Mouse (Mus musculus) embryonic facial prominence, embryonic 14.5 days (tissue): ENCODE results near the gene Trak2. TPM values are rescaled to one million over a fixed set of nuclear protein-coding genes. Genes with fewer than 3 reads are reported as not detected.
"Not testable (repeated sequence)": the region's sequence is repeated elsewhere in the genome, so short reads cannot be mapped to it uniquely, and the experiment has no call there.

Source experiments
- ATAC-seq: fragments of 200-750 bp; cut with Nextera tagmentation; 2 replicates; pipeline ENCODE4 v1.8.0; 2017; ENCODE audit warnings: low read depth, moderate number of reproducible peaks, moderate TSS enrichment
- DNase-seq: peaks from one replicate; pipeline ENCODE4 v3.0.0-alpha.2; 2015; ENCODE audit warnings: low spot score
- H3K27ac ChIP-seq: fragments of 300-500 bp; sonication (generic); replicated peaks from 2 replicates; pipeline ENCODE4 v1.5.1; 2014; ENCODE audit warnings: low read depth, mild to moderate bottlenecking, low read length, moderate library complexity
- H3K27me3 ChIP-seq: fragments of 300-500 bp; sonication (generic); replicated peaks from 2 replicates; pipeline ENCODE4 v1.6.1; 2014; ENCODE audit warnings: low read length; ENCODE audit not compliant: control insufficient read depth, insufficient read depth
- H3K36me3 ChIP-seq: fragments of 300-500 bp; sonication (generic); 2 replicates; pipeline ENCODE4 v1.6.1; 2014; ENCODE audit warnings: low read length, mixed read lengths; ENCODE audit not compliant: control insufficient read depth, insufficient read depth
- H3K4me1 ChIP-seq: fragments of 300-500 bp; sonication (generic); 2 replicates; pipeline ENCODE4 v1.6.1; 2014; ENCODE audit warnings: antibody characterized with exemption, low read length; ENCODE audit not compliant: control insufficient read depth, insufficient read depth
- H3K4me2 ChIP-seq: fragments of 300-500 bp; sonication (generic); 2 replicates; pipeline ENCODE4 v1.6.1; 2014; ENCODE audit warnings: low read depth, mild to moderate bottlenecking, low read length, moderate library complexity, mixed read lengths
- H3K4me3 ChIP-seq: fragments of 300-500 bp; sonication (generic); 2 replicates; pipeline ENCODE4 v1.5.1; 2014; ENCODE audit warnings: low read depth, mild to moderate bottlenecking, low read length
- H3K9ac ChIP-seq: fragments of 300-500 bp; sonication (generic); 2 replicates; pipeline ENCODE4 v1.6.1; 2014; ENCODE audit warnings: low read depth, mild to moderate bottlenecking, low read length, moderate library complexity, mixed read lengths
- H3K9me3 ChIP-seq: fragments of 300-500 bp; sonication (generic); 2 replicates; pipeline ENCODE4 v1.6.1; 2016; ENCODE audit warnings: low read length; ENCODE audit not compliant: control insufficient read depth
- WGBS: fragments of 180-500 bp; shearing (Covaris S2); extraction: QIAGEN DNeasy Blood & Tissue Kit; methylation state at CpG from one replicate; pipeline ENCODE4 v1.1.7; 2014; 5-methylcytosine and 5-hydroxymethylcytosine counted together
- polyA plus RNA-seq: library from polyadenylated mRNA; unstranded; fragments of >200 nt; fragmentation: Nextera tagmentation; extraction: Ambion mirVana; gene quantifications from 2 replicates; pipeline ENCODE4 v1.2.1, GENCODE M21; 2014

The Trak2 gene
- polyA plus RNA-seq, 1 experiment from 2014 or later = 13.4 TPM

DNA sequence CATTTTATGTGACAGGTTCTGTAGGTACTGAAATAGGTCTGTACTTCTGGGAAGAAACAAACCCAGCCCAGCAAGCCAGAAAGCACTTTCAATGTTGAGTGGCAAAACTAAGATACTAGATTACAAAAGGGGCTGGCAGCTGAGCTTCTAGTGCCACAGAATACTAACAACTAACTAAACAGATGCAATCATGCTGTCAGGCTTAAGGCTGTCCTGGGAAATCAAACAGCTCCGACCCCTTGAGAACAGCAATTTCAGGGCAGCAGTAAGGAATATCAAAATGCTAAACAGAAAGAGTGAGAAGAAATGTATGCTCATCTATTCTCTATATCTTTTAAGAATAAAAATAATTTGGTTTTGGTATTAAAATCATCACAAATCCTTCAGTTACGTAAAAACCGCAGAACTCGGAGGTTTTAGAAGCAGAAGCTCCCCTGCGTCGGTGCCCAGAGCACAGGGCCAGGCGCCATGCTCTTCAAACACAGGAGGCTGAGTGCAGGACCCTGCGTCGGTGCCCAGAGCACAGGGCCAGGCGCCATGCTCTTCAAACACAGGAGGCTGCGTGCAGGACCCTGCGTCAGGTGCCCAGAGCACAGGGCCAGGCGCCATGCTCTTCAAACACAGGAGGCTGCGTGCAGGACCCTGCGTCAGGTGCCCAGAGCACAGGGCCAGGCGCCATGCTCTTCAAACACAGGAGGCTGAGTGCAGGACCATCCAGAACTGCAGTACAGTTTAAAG lies 14.3 kb downstream of the Trak2 start:
- H3K4me2 ChIP-seq, H3K27me3 ChIP-seq, H3K9ac ChIP-seq, H3K9me3 ChIP-seq, H3K36me3 ChIP-seq, ATAC-seq, H3K27ac ChIP-seq, DNase-seq, H3K4me3 ChIP-seq: not testable (repeated sequence)
- peaks cover 23% of the 10 kb centered on the region for H3K4me1 ChIP-seq
- whole genome bisulfite sequencing = 81% methylated on average over 16 of the region's 16 CpGs

DNA sequence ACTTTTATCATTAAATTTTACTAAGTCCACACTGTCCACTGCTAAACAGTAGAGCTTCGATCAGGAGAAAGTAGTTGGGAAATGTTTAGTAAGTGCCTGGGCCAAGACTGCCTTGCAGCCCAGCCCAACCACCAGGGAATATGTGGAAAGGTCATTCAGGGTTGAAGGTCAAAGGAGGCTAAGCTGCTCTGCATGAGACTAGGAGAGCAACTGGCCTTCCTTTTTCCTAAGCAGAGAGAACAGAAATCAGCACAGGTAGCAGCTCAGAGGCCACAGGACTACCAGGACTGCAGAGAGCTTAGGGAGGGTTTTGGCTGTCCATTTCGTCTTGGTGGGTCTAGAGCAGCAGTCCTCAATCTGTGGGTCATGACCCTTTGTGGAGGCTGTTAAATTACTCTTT lies 15.3 kb downstream of the Trak2 start:
- Histone ChIP-seq H3K9ac (no peak overlapping the region), H3K36me3 (no peaks in the 10 kb centered on the region), H3K4me3 (no peak overlapping the region), H3K27ac (no peak overlapping the region), H3K4me1 (peaks cover 33% of the 10 kb centered on the region), H3K9me3 (no peaks in the 10 kb centered on the region), H3K27me3 (no peaks in the 10 kb centered on the region), H3K4me2 (no peak overlapping the region)
- no peak for ATAC-seq
- DNase-seq = no peak
- 39% methylated on average over 2 of the region's 2 CpGs for WGBS

GRCm38 (mm10) chr1:58956229-58956628 lies 17.0 kb downstream of the Trak2 start:
- Histone ChIP-seq H3K4me3 (no peak overlapping the region), H3K4me1 (peaks cover 42% of the 10 kb centered on the region), H3K9me3 (no peaks in the 10 kb centered on the region), H3K27ac (no peak overlapping the region), H3K36me3 (no peaks in the 10 kb centered on the region), H3K9ac (no peak overlapping the region), H3K27me3 (no peaks in the 10 kb centered on the region), H3K4me2 (no peak overlapping the region)
- WGBS = 66% methylated on average over 9 of the region's 9 CpGs
- DNase-seq (no peak), ATAC-seq (no peak)

DNA sequence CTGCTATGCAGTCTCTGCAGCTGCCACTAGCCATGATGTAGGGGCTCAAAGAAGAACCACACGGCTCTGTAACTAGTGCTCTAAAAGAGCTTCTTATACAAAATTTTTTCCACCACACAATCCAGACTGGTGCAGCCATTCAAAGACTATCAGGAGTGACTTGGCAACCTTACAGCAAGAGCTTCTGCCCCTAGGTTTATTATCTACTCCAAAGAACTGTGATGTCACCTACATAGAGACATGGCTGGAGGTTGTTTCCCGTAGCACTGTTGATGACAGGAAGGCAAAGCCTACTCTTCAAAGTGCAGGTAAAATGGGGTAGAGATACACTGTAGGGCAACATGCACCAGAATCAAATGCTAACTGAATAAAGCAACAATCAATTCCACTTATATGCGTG lies 17.5 kb downstream of the Trak2 start:
- Histone ChIP-seq H3K9me3 (no peaks in the 10 kb centered on the region), H3K4me2 (no peak overlapping the region), H3K27me3 (no peaks in the 10 kb centered on the region), H3K9ac (no peak overlapping the region), H3K4me3 (no peak overlapping the region), H3K36me3 (no peaks in the 10 kb centered on the region), H3K4me1 (peaks cover 47% of the 10 kb centered on the region), H3K27ac (no peak overlapping the region)
- WGBS = 79% methylated on average over 3 of the region's 3 CpGs
- DNase-seq (no peak), ATAC-seq (no peak)

DNA sequence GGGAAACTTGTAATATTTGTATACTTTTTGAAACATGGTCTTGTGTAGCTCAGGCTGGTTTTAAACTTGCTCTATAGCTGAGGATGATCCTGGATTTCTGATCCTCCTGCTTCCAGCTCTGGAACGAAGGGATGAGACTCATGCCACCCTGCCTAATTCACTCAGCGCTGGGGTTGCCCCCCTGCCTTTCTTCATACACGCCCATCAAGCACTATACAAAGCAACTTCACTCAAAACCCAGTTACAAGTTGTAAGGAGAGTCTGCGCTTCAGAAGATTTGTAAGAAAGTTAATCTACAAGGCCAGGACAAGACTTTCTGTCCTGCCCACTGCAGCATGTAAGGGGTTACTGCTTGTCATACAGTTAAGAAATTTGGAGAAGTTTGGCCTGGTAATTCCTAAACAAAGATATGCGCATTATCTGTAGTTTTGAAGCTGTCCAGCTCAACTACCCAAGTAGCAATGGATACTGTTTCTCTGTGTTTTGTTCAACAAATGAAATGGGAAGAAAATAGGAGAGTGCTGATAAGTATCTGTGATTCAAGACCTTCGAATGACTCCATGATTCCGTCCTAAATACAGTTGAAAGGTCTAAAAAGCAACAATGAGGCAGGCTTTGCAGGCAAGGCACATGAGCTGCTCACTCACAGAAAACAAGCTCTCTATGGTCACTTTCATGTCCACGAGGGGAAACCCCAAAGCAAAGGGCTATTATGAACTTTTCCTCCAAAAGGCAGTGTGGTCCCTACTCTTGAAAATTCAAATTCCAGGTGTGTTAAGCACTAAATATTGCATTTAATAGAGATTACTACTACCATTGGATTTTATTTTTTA lies 18.4 kb downstream of the Trak2 start:
- H3K4me1 ChIP-seq = peaks cover 49% of the 10 kb centered on the region
- 79% methylated on average over 8 of the region's 8 CpGs for WGBS
- no peak overlapping the region for H3K4me3 ChIP-seq
- no peak for ATAC-seq
- no peak overlapping the region for H3K27ac ChIP-seq
- no peak for DNase-seq
- H3K9ac ChIP-seq = no peak overlapping the region
- no peaks in the 10 kb centered on the region for H3K27me3 ChIP-seq
- H3K4me2 ChIP-seq = no peak overlapping the region
- no peaks in the 10 kb centered on the region for H3K36me3 ChIP-seq
- no peaks in the 10 kb centered on the region for H3K9me3 ChIP-seq

GRCm38 (mm10) chr1:58953686-58954434 lies 19.4 kb downstream of the Trak2 start:
- WGBS = 88% methylated on average over 9 of the region's 9 CpGs
- DNase-seq (no peak), ATAC-seq (no peak)
- peaks cover 49% of the 10 kb centered on the region for H3K4me1 ChIP-seq
- H3K4me2 ChIP-seq = no peak overlapping the region
- H3K27ac ChIP-seq = peak overlapping the region; percentile 71; the same call in 1 of the 2 replicates
- no peaks in the 10 kb centered on the region for H3K36me3 ChIP-seq
- H3K9ac ChIP-seq = no peak overlapping the region
- H3K9me3 ChIP-seq = no peaks in the 10 kb centered on the region
- no peak overlapping the region for H3K4me3 ChIP-seq
- no peaks in the 10 kb centered on the region for H3K27me3 ChIP-seq

- Histone ChIP-seq H3K9me3 (no peaks in the 10 kb centered on the region), H3K4me3 (no peak overlapping the region), H3K4me2 (peak overlapping the region; percentile 12; the same call in 1 of the 2 replicates), H3K36me3 (no peaks in the 10 kb centered on the region), H3K4me1 (peaks cover 48% of the 10 kb centered on the region), H3K27ac (peak overlapping the region; percentile 71), H3K27me3 (no peaks in the 10 kb centered on the region), H3K9ac (no peak overlapping the region)
- WGBS = 26% methylated on average over 4 of the region's 4 CpGs
- no peak for DNase-seq
- ATAC-seq = no peak
These were observed 20.2 kb downstream of the Trak2 start for GRCm38 (mm10) chr1:58952997-58953396.

DNA sequence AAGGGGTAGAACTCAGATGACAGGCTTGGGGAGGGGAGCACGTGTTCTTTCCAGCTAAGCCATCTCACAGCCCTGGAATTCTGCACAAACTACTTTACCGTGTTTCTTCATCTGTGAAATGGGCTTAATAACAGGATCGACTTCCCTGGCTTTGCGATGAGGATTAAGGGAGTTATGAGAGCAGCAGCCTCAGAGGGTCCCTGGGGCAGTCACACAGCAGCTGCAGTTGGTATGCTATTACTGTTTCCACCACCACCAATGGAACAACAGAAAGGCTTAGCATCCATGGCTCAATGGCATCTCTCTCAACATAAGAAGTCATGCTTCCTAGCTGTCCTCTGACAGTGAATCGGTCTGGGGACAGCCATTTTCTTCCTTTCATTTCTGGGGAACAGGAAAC lies 20.7 kb downstream of the Trak2 start:
- Histone ChIP-seq H3K9me3 (no peaks in the 10 kb centered on the region), H3K9ac (no peak overlapping the region), H3K4me2 (0 out of 2 replicates have a peak overlapping the region, but pooled peaks have one; percentile 20), H3K36me3 (no peaks in the 10 kb centered on the region), H3K4me1 (peaks cover 46% of the 10 kb centered on the region), H3K27me3 (no peaks in the 10 kb centered on the region), H3K27ac (peak overlapping the region; percentile 71), H3K4me3 (no peak overlapping the region)
- peak; percentile 66; the same call in 1 of the 2 replicates for ATAC-seq
- peak; percentile 73 for DNase-seq
- 53% methylated on average over 5 of the region's 5 CpGs for WGBS
